Mouse (Mus musculus) liver, embryonic 16.5 days (tissue): ENCODE data around the gene Ndufs2. TPM values are rescaled to one million over a fixed set of nuclear protein-coding genes. Genes with fewer than 3 reads are reported as not detected.
A peak's percentile ranks its signal among the peaks of the same experiment; 100 is the strongest.

Source experiments
- ATAC-seq: fragments of 200-750 bp; cut with Nextera tagmentation; 2 replicates; pipeline ENCODE4 v1.8.0; 2017; ENCODE audit warnings: low read depth, mild to moderate bottlenecking, moderate number of reproducible peaks, moderate library complexity
- H3K27ac ChIP-seq: fragments of 300-500 bp; sonication (generic); 2 replicates; pipeline ENCODE4 v1.5.1; 2014; ENCODE audit warnings: mild to moderate bottlenecking, low read length
- H3K27me3 ChIP-seq: fragments of 300-500 bp; sonication (generic); 2 replicates; pipeline ENCODE4 v1.6.1; 2014; ENCODE audit warnings: low read depth, low read length, mixed read lengths; ENCODE audit not compliant: control insufficient read depth, insufficient read depth
- H3K36me3 ChIP-seq: fragments of 300-500 bp; sonication (generic); 2 replicates; pipeline ENCODE4 v1.6.1; 2014; ENCODE audit warnings: mild to moderate bottlenecking; ENCODE audit not compliant: control insufficient read depth, insufficient read depth
- H3K4me1 ChIP-seq: fragments of 300-500 bp; sonication (generic); 2 replicates; pipeline ENCODE4 v1.6.1; 2014; ENCODE audit warnings: low read depth, low read length, mixed read lengths; ENCODE audit not compliant: control insufficient read depth
- H3K4me2 ChIP-seq: fragments of 300-500 bp; sonication (generic); 2 replicates; pipeline ENCODE4 v1.6.1; 2014; ENCODE audit warnings: low read depth, low read length, mixed read lengths
- H3K4me3 ChIP-seq: fragments of 300-500 bp; sonication (generic); 2 replicates; pipeline ENCODE4 v1.5.1; 2014; ENCODE audit warnings: low read depth, mild to moderate bottlenecking, low read length
- H3K9ac ChIP-seq: fragments of 300-500 bp; sonication (generic); 2 replicates; pipeline ENCODE4 v1.6.1; 2014; ENCODE audit warnings: low read depth, low read length
- H3K9me3 ChIP-seq: fragments of 300-500 bp; sonication (generic); replicated peaks from 2 replicates; pipeline ENCODE4 v1.6.1; 2016; ENCODE audit warnings: low read length; ENCODE audit not compliant: control insufficient read depth
- WGBS: fragments of 180-500 bp; shearing (Covaris S2); extraction: QIAGEN DNeasy Blood & Tissue Kit; methylation state at CpG from one replicate; pipeline ENCODE4 v1.1.7; 2014; ENCODE audit not compliant: insufficient replicate concordance; 5-methylcytosine and 5-hydroxymethylcytosine counted together
- polyA plus RNA-seq: library from polyadenylated mRNA; unstranded; fragments of >200 nt; fragmentation: Nextera tagmentation; extraction: Ambion mirVana; gene quantifications from 2 replicates; pipeline ENCODE4 v1.2.1, GENCODE M21; 2015

Gene Ndufs2
- polyA plus RNA-seq, 1 experiment from 2014 or later, result 138 TPM

GRCm38 (mm10) chr1:171279721-171280120 lies 28.5 kb upstream of the Ndufs2 start:
- 54% methylated on average over 5 of the region's 5 CpGs for WGBS
- Histone ChIP-seq H3K4me3 (peak overlapping the region; percentile 87), H3K36me3 (peaks cover 60% of the 10 kb centered on the region), H3K9me3 (no peaks in the 10 kb centered on the region), H3K9ac (peak overlapping the region; percentile 94), H3K27ac (peak overlapping the region; percentile 100), H3K4me1 (peaks cover 42% of the 10 kb centered on the region), H3K4me2 (peak overlapping the region; percentile 63), H3K27me3 (no peaks in the 10 kb centered on the region)
- no peak for ATAC-seq

GRCm38 (mm10) chr1:171279012-171279705 lies 28.0 kb upstream of the Ndufs2 start:
- peak overlapping the region; percentile 63 for H3K4me2 ChIP-seq
- H3K9ac ChIP-seq, result peak overlapping the region; percentile 94
- ATAC-seq, result no peak
- peak overlapping the region; percentile 100 for H3K27ac ChIP-seq
- 82% methylated on average over 14 of the region's 14 CpGs for WGBS
- H3K9me3 ChIP-seq, result no peaks in the 10 kb centered on the region
- peaks cover 63% of the 10 kb centered on the region for H3K36me3 ChIP-seq
- no peaks in the 10 kb centered on the region for H3K27me3 ChIP-seq
- H3K4me1 ChIP-seq, result peaks cover 42% of the 10 kb centered on the region
- H3K4me3 ChIP-seq, result peak overlapping the region; percentile 87

GRCm38 (mm10) chr1:171278436-171278835 lies 27.2 kb upstream of the Ndufs2 start:
- H3K4me2 ChIP-seq, result peak overlapping the region; percentile 63
- H3K27me3 ChIP-seq, result no peaks in the 10 kb centered on the region
- no peak for ATAC-seq
- H3K4me3 ChIP-seq, result peak overlapping the region; percentile 87
- H3K9me3 ChIP-seq, result no peaks in the 10 kb centered on the region
- peaks cover 46% of the 10 kb centered on the region for H3K4me1 ChIP-seq
- peak overlapping the region; percentile 57 for H3K27ac ChIP-seq
- WGBS, result 95% methylated on average over 8 of the region's 8 CpGs
- peaks cover 65% of the 10 kb centered on the region for H3K36me3 ChIP-seq
- H3K9ac ChIP-seq, result peak overlapping the region; percentile 94

- peak overlapping the region; percentile 87 for H3K4me3 ChIP-seq
- peak overlapping the region; percentile 57 for H3K27ac ChIP-seq
These were observed 26.5 kb upstream of the Ndufs2 start for GRCm38 (mm10) chr1:171277736-171278135.

GRCm38 (mm10) chr1:171276110-171276748 lies 25.0 kb upstream of the Ndufs2 start:
- Histone ChIP-seq H3K9ac (no peak overlapping the region), H3K4me2 (0 out of 2 replicates have a peak overlapping the region, but pooled peaks have one; percentile 2), H3K27ac (peak overlapping the region; percentile 37; the same call in 1 of the 2 replicates), H3K4me3 (no peak overlapping the region), H3K27me3 (no peaks in the 10 kb centered on the region), H3K9me3 (no peaks in the 10 kb centered on the region), H3K36me3 (peaks cover 70% of the 10 kb centered on the region), H3K4me1 (peaks cover 45% of the 10 kb centered on the region)
- 88% methylated on average over 14 of the region's 14 CpGs for WGBS
- ATAC-seq, result no peak

More at GRCm38 (mm10) chr1:171277736-171278135, 26.5 kb upstream of the Ndufs2 start:
- peak overlapping the region; percentile 63 for H3K4me2 ChIP-seq
- WGBS, result 88% methylated on average over 10 of the region's 10 CpGs
- peaks cover 66% of the 10 kb centered on the region for H3K36me3 ChIP-seq
- H3K4me1 ChIP-seq, result peaks cover 42% of the 10 kb centered on the region
- no peaks in the 10 kb centered on the region for H3K27me3 ChIP-seq
- no peak for ATAC-seq
- peak overlapping the region; percentile 94 for H3K9ac ChIP-seq
- H3K9me3 ChIP-seq, result no peaks in the 10 kb centered on the region

GRCm38 (mm10) chr1:171275144-171275734 lies 24.1 kb upstream of the Ndufs2 start:
- Histone ChIP-seq H3K4me1 (peaks cover 48% of the 10 kb centered on the region), H3K27ac (peak overlapping the region; percentile 42; the same call in 1 of the 2 replicates), H3K36me3 (peaks cover 70% of the 10 kb centered on the region), H3K27me3 (no peaks in the 10 kb centered on the region), H3K9me3 (no peaks in the 10 kb centered on the region), H3K4me2 (no peak overlapping the region), H3K4me3 (no peak overlapping the region), H3K9ac (no peak overlapping the region)
- no peak for ATAC-seq
- 94% methylated on average over 11 of the region's 11 CpGs for WGBS

- H3K4me2 ChIP-seq, result no peak overlapping the region
- no peak for ATAC-seq
- H3K9ac ChIP-seq, result no peak overlapping the region
- peak overlapping the region; percentile 42 for H3K27ac ChIP-seq
- no peaks in the 10 kb centered on the region for H3K27me3 ChIP-seq
- H3K4me1 ChIP-seq, result peaks cover 52% of the 10 kb centered on the region
- no peak overlapping the region for H3K4me3 ChIP-seq
- no peaks in the 10 kb centered on the region for H3K9me3 ChIP-seq
- WGBS, result 85% methylated on average over 12 of the region's 12 CpGs
- peaks cover 66% of the 10 kb centered on the region for H3K36me3 ChIP-seq
These were observed 23.0 kb upstream of the Ndufs2 start for GRCm38 (mm10) chr1:171274171-171274570.

GRCm38 (mm10) chr1:171272086-171272485 lies 20.9 kb upstream of the Ndufs2 start:
- H3K9me3 ChIP-seq, result no peaks in the 10 kb centered on the region
- H3K27ac ChIP-seq, result peak overlapping the region; percentile 84
- H3K4me1 ChIP-seq, result peaks cover 35% of the 10 kb centered on the region
- no peaks in the 10 kb centered on the region for H3K27me3 ChIP-seq
- H3K4me2 ChIP-seq, result peak overlapping the region; percentile 77
- peaks cover 45% of the 10 kb centered on the region for H3K36me3 ChIP-seq
- peak overlapping the region; percentile 83 for H3K4me3 ChIP-seq
- 58% methylated on average over 3 of the region's 3 CpGs for WGBS
- H3K9ac ChIP-seq, result peak overlapping the region; percentile 17; the same call in 1 of the 2 replicates
- no peak for ATAC-seq
